Mouse (Mus musculus): ENCODE data around the gene Magix.

Gene Magix

DNA sequence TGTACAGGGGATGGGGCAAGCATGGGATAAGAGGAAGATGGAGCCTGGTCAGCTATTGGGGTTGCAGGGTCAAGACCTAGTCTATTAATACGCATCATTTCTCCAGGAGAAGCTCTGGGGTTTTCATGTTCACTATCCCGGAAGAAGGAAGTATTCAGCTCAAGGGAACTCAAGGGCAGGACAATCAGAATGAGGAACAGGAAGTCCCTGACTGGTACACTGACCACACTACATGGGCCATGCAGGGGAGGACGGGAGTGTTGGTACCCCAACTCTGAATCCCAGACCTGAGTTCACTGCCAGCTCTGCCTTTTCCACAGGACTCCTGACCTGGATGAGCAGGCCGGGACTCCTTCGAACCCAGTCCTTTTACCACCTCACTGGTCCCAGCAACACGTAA is 48.5 kb downstream of the Magix start:
- no peak for DNase-seq (ENCODE audit: low read depth, low spot score)
